Mouse (Mus musculus): ENCODE data around the gene Fbxl22.

The Fbxl22 gene

GRCm38 (mm10) chr9:66506424-66506823 is 8.0 kb downstream of the Fbxl22 start:
- DNase-seq: no peak

GRCm38 (mm10) chr9:66506011-66506410 is 8.4 kb downstream of the Fbxl22 start:
- DNase-seq: no peak

DNA sequence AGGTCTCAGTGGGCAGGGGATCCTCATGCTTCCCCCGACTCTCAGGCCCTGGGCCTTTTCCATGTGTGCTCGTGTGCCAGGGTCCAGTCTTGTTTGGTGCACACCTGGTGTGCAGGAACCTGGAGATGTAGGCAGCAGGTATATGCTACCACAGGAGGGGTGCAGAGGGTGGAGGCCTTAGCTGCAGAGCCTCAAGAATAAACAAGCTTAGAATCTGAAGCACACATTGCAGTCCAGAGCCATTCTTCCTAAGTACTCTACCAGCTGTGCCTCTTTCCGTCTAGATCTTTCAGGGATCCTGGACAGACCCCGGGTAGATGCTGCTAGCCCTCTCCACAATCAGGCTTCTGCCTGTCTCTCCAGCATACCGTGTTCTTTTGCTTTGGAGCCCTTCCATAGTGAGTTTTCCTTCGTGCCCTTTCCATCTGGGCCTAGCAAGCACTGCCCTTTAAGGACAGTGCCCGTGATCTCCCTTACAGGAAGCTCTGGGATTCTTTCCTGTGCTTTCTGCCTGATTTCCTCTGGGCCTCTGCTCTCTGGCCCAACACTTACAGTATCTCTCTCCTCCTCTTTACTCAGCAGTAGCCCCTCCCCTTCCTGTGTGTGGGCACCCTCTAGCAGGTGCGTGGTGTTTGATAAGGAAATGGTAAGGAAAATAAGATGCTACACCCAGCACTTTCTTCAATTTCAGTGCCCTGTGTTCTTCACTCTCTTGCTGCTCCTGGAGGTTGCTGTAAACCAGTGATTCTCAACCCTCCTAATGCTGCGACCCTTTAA is 9.1 kb downstream of the Fbxl22 start:
- no peak for DNase-seq

- DNase-seq: no peak
These were observed 9.9 kb downstream of the Fbxl22 start for GRCm38 (mm10) chr9:66504518-66504917.

GRCm38 (mm10) chr9:66503879-66504411 is 10.4 kb downstream of the Fbxl22 start:
- no peak for DNase-seq

- DNase-seq: no peak
These were observed 13.1 kb downstream of the Fbxl22 start for GRCm38 (mm10) chr9:66501248-66501647.

GRCm38 (mm10) chr9:66493992-66494391 is 20.4 kb downstream of the Fbxl22 start:
- DNase-seq: no peak

- no peak for DNase-seq
These were observed 22.0 kb downstream of the Fbxl22 start for GRCm38 (mm10) chr9:66492361-66492760.

GRCm38 (mm10) chr9:66488786-66489185 is 25.6 kb downstream of the Fbxl22 start:
- no peak for DNase-seq

DNA sequence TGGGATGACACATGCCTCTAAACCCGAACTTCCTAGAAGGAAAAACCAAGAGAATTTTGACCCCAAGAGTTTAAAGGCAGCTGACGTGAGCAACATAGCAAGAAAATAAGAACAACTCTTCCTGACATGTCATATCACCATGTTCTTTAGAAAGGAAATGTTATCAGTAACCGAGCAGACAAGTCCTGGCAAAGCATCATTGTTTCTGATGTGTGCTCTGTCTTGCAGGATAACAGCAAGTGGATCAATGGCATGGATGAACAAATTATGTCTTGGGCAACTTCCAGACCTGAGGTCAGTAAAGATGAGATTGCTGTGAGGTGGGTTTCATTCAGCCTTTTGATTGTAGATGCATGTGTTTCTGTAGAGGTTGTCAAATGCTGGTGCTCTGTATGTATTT is 31.0 kb downstream of the Fbxl22 start:
- no peak for DNase-seq

DNA sequence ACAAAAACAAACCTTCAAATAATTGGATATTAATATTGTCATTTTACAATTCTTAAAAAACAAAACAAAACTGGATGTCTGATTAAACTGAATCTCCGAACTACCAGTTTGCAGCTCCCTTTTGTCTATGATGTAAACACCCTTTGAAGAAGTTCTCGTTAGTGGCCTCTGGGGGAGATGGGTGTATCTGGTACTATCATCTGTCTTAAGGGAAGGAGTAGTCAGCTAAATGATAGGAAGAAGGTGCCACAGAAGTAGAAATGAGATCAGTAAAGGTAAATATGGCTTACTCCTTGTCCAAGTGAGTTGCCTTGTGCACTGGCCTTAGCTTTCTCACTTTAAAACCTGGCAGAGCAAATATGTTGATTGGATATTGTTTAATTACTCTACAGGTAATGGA is 36.6 kb downstream of the Fbxl22 start:
- DNase-seq: no peak

DNA sequence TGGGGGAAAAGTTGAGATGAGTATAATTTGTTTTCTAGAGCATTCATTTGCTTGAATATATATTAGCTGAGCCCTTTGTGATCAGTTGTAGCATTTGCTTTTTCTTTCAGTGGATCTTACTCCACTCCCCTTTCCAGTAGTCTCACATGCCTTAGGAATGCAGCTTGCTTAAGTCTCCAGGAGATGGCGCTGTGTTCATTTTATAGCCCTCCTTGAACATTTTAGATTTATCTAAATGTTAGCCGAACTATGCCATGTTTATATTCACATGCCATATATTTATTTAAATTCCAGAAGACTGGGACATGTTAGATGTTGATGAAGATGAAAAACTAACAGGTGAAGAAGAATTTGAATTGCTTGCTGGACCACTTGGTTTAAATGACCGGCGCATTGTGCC is 49.3 kb downstream of the Fbxl22 start:
- DNase-seq: peak; percentile 28 to 35
